Mouse (Mus musculus) ovary, adult 18-20 months (tissue): ENCODE data around the gene Irf2.

Experiments
- DNase-seq: peaks from one replicate; pipeline ENCODE4 v3.0.0; 2022; ENCODE audit warnings: low spot score, mixed read lengths

Gene Irf2

GRCm38 (mm10) chr8:46843855-46844254 is 104.3 kb downstream of the Irf2 start:
- DNase-seq = no peak

- DNase-seq = no peak
Measured at GRCm38 (mm10) chr8:46844371-46844973, 104.9 kb downstream of the Irf2 start.

- peak; percentile 23 for DNase-seq
Measured at GRCm38 (mm10) chr8:46844974-46845774, 105.6 kb downstream of the Irf2 start.

GRCm38 (mm10) chr8:46845891-46846290 is 106.4 kb downstream of the Irf2 start:
- no peak for DNase-seq

- DNase-seq = no peak
Measured at GRCm38 (mm10) chr8:46846893-46847292, 107.4 kb downstream of the Irf2 start.

- no peak for DNase-seq
Measured at GRCm38 (mm10) chr8:46848011-46848641, 108.6 kb downstream of the Irf2 start.

- DNase-seq = no peak
Measured at GRCm38 (mm10) chr8:46848931-46849330, 109.4 kb downstream of the Irf2 start.

GRCm38 (mm10) chr8:46849458-46849857 is 109.9 kb downstream of the Irf2 start:
- DNase-seq = no peak

- no peak for DNase-seq
Measured at GRCm38 (mm10) chr8:46850258-46850897, 110.8 kb downstream of the Irf2 start.

- no peak for DNase-seq
Measured at GRCm38 (mm10) chr8:46851560-46851959, 112.0 kb downstream of the Irf2 start.

GRCm38 (mm10) chr8:46852377-46852776 is 112.8 kb downstream of the Irf2 start:
- no peak for DNase-seq

GRCm38 (mm10) chr8:46859164-46859846 is 119.8 kb downstream of the Irf2 start:
- DNase-seq = no peak

GRCm38 (mm10) chr8:46859847-46860167 is 120.3 kb downstream of the Irf2 start:
- no peak for DNase-seq

GRCm38 (mm10) chr8:46862508-46862907 is 123.0 kb downstream of the Irf2 start:
- no peak for DNase-seq

GRCm38 (mm10) chr8:46865428-46865827 is 125.9 kb downstream of the Irf2 start:
- no peak for DNase-seq

GRCm38 (mm10) chr8:46867440-46867839 is 127.9 kb downstream of the Irf2 start:
- no peak for DNase-seq

- peak; percentile 65 for DNase-seq
Measured at GRCm38 (mm10) chr8:46868346-46869065, 129.0 kb downstream of the Irf2 start.

- no peak for DNase-seq
Measured at GRCm38 (mm10) chr8:46869521-46869925, 130.0 kb downstream of the Irf2 start.

- no peak for DNase-seq
Measured at GRCm38 (mm10) chr8:46871086-46871485, 131.6 kb downstream of the Irf2 start.

GRCm38 (mm10) chr8:46875615-46876293 is 136.2 kb downstream of the Irf2 start:
- DNase-seq = no peak

- DNase-seq = no peak
Measured at GRCm38 (mm10) chr8:46881348-46881747, 141.8 kb downstream of the Irf2 start.
